Mouse (Mus musculus): Measurements from ENCODE around the gene Zfp90.

Zfp90 gene

DNA sequence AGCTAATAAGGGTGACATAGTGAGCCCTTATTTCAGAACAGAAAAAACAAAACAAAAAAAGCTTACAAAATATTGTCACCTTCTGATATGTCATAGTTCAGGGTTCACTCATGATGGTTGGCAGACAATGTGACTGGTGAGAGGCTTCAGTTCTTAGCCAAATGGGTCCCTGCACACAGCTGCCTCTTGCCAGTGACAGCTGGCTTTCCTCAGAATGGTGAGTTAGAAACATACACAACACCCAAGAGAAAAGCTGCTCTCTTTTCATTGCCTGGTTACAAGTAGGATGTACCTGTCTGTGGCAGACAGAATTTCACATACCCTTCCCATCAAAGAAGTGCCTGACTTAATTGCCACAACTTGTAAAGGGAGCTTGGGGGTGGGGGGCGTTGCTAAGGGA lies 18.5 kb downstream of the Zfp90 start:
- no peak for DNase-seq (ENCODE audit: low spot score)

DNA sequence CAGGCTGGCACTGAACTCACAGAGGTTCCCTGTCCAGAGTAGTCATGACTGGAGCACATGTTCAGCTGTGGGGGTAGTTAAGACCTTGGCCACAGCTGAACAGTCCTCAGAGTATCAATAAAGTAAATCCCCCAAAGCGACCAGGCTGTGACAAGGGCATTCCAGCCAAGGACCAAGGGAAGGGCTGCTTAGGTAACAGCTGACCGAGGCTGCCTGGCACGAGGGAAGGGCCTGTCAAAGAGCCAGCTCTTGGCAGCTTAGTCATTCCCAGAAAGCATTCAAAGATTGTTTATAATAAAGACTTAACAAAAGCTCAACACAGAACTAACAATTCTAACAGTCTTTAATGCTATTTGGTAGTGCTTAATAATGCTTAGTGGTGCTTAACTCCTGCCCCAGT lies 22.7 kb downstream of the Zfp90 start:
- peak; percentile 64 for DNase-seq (ENCODE audit: low spot score)

DNA sequence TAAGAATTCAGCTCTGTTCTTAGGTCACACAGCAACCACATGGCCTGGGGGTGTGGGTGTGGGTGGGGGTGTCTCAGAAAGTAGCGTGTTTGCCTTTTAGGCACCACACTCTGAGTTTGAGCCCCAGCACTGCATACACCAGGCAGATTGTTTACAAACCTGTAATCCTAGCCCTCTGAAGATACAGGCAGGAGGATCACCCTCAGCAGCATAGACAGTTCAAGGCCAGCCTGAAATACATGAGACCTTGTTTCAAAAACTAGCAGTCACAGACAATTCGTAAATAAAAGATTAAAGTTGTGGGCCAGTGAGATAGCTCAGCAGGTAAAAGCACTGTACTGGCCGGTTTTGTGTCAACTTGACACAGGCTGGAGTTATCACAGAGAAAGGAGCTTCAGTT lies 25.0 kb downstream of the Zfp90 start:
- no peak for DNase-seq (ENCODE audit: low spot score)

DNA sequence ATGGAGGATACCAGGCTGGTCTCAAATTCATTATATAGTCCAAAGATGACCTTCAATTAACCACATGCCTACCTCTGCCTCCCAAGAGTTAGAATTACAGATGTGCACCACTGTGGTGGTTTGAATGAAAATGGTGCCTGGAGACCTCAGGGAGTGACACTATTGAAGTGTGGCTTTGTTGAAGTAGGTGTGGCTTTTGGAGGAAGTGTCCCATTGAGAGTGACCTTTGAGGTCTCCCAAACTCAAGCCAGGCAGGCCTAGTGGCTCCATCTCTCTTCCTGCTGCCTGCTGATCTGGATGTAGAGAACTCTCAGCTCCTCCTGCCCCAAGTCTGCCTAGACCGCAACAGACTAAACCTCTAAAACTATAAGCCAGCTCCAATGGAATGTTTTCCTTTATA lies 27.6 kb downstream of the Zfp90 start:
- DNase-seq (ENCODE audit: low spot score): no peak

DNA sequence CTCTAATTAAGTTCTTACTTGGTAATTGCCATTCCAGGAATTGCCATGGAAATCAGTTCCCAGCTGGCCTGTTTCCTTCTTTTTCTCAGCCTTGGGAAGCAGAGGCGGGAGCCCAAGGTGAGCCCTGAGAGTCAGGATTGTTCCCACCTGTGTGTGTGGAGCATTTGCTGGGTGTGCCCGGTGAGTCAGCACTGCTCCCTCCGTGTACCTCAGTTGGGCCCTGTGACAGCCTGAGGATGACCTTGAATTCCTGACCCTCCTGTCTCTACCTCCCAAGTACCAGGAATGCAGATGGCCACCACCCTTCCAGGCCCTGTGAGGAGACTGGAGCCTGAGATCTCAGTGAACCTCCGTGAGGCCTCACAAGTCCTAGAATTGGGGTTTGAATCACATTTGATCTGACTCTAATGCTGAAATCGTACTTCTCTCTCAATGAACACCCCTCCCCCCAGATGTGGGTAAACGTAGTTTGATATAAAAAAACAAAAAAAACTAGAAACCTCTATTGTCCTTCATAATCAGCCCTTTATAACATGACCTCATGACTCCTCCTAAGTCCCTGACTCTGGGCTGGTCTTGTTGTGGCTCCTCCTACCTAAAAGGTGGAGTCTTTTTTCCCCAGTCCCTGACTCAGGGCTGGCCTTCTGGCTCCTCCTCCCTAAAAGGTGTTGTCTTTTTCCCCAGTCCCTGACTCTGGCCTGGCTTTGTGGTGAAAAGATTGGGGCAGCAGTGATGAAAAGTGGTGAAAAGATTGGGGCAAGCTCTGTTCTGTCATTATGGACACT lies 36.4 kb downstream of the Zfp90 start:
- DNase-seq (ENCODE audit: low spot score): no peak

DNA sequence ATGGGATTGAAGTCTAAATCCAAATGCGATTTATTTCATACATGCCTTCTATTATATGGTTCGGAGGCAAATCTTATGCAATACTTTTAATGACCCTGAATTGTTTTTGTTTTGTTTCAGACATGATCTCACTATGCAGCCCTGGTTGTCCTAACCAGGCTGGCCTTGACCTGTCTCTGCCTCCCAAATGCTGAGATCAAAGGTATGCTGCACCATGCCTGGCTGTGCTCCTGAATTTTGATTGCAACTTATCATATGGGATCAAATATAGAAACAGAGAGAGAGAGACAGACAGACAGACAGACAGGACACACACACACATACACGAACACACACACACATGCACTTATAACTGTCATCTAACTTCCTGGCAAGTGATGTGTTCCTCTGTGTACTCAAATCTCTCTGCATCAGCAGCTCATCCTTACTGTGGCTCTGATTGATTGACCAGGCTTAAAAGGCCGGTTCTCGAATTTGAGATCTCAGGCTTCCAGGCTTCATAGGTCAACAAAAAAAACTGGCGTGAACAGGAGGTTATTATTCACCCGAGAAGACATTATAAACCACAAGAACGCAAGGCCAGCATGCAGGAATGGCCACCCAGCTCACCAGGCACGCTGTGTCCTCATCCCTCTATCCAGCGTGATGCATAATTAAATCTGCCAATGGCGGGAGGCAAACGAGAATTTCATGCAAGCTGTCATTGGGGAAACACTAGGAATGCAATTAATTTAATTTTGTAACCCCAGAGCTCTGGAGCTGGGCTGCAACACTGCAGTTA lies 37.8 kb downstream of the Zfp90 start:
- DNase-seq (ENCODE audit: low spot score): no peak

DNA sequence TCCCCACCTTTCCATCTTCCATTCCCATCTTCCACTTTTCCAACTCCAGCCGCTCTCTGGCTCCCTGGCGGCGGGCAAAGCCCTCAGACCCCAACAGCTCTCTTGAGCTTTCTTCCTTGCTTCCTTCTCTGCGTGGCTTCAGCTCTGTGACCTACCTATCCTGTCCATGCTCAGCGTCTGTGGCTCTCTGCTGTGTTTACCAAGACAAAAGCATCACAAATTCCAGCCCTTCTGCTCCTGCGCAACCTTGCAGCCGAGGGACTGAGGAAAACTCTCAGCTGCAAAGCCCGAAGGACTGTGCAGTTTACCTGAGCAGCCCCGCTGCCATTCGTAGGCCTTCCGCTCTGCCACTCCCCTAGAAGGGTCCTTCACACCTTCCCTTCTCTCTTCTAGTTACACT lies 38.9 kb downstream of the Zfp90 start:
- no peak for DNase-seq (ENCODE audit: low spot score)

DNA sequence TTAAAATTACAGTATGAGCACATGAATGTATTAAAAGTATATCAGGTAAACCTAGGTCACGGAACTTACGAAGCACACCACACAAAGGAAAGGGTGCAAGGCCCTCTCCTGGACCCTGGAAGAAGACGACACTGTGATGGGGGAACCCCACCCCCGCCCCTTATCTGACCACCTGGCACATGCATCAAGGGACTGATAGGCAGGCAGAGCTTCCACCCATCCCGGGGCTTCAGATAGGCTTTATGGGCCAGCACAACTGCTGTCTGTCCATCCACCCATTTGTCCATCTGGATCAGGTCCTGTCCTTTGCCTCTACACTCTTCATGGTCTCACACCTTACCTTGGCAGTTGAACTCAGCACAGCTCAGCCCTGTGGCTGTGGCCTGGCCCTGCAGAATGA lies 47.0 kb downstream of the Zfp90 start:
- no peak for DNase-seq (ENCODE audit: low spot score)

DNA sequence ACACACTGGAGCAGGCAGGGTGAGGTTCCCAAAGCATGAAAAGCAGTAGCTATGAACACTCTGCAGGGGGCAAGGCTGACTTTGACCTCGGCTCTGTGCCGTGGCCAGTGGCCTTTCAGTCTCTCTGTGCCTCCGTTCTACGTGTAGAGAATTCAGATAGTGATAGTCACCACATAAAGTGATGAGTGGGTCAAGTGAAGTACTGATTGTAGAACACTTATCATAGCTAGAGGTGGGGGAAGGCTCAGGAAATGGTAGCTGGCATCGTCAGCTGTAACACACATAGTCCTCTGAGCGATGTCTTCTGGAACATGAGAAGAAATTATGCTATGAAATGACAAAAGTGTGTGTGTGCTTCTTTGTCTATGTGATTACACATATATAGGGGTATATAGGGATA lies 48.7 kb downstream of the Zfp90 start:
- no peak for DNase-seq (ENCODE audit: low spot score)

DNA sequence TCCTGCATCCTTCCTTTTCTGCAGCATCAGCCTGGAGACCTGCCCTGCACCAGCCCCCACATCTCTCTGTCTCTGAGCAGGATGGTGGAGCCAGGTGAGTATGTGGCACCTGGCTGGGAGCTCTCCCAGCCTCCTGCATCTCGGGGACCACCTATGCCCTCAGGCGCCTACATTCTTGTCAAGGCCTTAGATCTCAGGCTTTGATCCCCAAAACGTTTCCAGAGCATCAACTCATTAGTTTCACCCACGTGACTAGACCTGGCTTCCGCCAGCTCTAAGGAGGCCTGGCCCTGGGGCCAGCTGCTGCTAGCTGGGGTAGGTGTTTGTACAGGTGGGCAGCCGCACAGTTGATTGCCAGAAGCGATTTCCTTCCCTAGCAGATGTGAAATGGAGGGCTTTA lies 54.4 kb downstream of the Zfp90 start:
- DNase-seq (ENCODE audit: low spot score): no peak

DNA sequence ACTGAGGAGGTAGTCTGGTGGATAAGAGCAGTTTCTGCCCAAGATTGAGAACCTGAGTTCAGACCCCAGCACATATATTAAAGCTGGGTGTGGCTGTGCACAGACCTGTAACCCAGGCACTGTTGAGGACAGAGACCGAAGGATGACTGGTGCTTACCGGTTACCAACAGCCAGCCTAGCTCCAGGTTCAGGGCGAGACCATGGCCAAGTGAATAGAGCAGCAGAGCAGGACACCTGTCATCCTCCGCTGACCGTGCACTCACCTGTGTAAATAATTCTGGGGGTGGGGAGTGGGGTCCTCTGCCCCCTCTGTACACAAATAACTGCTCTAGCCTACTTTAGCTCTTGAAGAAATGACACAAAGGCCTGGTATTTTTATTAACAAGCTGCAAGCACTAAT lies 58.9 kb downstream of the Zfp90 start:
- DNase-seq (ENCODE audit: low spot score): no peak

All from urinary bladder, postnatal 14 days (tissue).